Mouse (Mus musculus): ENCODE measurements around the gene Zfp467.
A peak's percentile ranks its signal among the peaks of the same experiment; 100 is the strongest.

Gene Zfp467

GRCm38 (mm10) chr6:48411193-48412092 is 34.2 kb downstream of the Zfp467 start:
- DNase-seq (ENCODE audit: low spot score in 2 of 2): no peak

DNA sequence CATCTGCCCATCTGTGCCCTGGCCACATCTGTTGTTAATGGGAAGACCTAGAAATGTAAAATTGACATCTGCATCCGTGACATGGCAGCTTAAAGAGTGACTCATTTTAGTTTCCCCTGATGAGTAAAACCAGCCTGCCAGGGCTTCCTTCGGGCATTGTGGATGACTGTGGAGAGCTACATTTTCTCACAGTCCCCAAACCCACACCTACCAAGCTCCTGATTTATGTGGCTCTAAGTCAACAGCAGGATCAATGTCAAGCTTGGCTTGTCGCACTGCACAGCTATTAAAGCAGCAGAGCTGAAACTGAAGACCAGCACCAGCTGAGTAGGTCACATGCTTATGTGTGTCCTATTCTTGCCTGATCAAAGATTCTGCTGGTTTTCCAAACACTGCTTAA is 35.1 kb downstream of the Zfp467 start:
- peak in 1 of 2 experiments; percentile 1 for DNase-seq (ENCODE audit: low spot score in 2 of 2)

DNA sequence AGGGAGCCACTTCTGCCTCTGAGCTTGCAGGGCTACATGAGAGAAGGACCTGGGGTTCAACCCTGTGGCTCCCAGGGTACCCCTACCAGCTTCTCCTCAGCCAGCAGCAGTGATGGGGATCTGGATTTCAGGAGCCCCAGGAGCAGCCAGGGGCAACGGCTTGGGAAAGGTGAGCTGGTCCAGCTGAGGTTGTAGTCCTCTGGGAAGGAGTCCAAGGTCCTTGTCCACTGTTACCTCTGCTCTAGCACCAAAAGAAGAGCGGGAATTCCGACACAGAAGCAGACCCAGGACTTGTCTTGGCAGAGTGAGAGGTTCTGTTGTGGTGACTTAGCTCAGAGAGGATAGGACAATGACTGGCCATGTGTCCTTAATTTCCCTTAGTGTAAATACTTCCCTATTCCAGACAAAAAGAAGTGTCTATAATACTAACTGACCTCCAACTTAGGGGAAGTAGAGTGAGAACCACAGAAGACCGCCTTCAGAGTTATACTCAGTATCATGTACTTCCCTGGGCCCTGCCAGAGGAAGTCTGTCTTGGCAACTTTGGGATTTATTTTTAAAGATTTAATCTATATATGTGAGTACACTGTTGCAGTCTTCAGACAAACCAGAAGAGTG is 35.8 kb downstream of the Zfp467 start:
- peak in 1 of 2 experiments; percentile 0 for DNase-seq (ENCODE audit: low spot score in 2 of 2)

DNA sequence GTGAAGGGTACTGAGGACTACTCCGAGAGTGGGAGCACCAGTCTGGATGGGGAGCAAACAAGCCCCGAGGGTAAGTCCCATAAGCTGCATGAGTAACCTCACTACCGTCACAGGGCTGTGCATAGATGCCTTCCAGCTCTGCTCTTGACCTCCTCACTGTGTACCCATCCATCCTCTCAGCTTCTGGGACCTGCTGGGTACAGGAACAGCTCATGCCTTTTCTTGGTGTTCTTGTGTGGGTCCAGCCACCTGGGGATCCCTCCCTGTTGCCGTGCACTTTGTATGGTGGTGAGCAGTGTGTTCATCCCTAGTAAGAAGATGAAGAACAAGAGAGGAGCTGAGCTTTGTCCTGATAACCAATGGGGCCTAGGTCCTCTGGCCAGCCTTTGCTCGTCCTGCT is 41.6 kb downstream of the Zfp467 start:
- DNase-seq (ENCODE audit: low spot score in 2 of 2): no peak

DNA sequence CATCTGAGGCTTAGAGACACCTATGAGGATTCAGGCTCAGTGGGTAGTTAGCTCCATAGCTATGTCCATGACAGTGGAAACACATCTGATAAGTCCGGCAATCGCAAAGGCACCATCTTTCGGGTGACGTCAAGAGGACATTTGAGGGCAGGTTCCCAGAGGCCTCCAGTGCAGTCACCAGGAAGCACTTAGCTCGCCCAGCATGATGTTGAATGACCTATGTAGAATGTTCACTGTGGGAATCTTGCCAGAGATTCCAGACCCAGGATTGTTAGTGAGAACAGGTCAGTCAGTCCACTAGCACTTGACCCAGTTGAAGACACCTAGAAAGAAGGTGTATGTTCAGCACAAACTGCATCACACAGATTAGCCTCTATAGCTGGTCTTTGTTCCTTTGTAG is 45.7 kb downstream of the Zfp467 start:
- DNase-seq (ENCODE audit: low spot score in 2 of 2): no peak

GRCm38 (mm10) chr6:48397336-48397735 is 48.3 kb downstream of the Zfp467 start:
- no peak for DNase-seq (ENCODE audit: low spot score in 2 of 2)

GRCm38 (mm10) chr6:48396686-48397085 is 48.9 kb downstream of the Zfp467 start:
- DNase-seq (ENCODE audit: low spot score in 2 of 2): no peak

DNA sequence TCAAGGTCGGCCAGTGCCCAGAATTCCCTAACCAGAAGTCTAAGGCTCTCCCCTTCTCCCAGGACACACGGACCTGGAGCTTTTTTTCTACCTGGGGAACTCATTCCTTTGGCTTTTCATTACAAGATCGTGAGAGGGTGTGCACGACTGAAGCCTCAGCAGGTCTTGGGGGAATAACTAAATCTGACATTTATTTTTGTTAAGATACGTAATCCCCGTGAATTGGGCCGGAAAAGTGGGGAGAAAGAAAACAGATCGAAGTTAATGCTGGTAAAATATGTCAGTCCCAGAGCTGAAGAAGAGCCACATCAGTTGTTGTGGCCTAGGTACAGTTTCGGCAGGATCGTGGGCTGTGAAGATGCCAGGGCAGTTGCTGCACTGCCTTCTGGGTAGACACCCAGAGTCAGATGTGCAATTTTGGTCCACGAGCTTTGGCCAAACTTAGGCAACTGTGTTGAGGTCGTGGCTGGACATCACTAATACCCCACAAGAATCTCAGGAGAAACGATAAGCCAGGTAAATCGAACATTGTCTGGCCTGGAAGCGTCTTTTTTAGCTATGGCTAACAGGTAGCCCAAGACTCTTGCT is 49.5 kb downstream of the Zfp467 start:
- no peak for DNase-seq (ENCODE audit: low spot score in 2 of 2)

DNA sequence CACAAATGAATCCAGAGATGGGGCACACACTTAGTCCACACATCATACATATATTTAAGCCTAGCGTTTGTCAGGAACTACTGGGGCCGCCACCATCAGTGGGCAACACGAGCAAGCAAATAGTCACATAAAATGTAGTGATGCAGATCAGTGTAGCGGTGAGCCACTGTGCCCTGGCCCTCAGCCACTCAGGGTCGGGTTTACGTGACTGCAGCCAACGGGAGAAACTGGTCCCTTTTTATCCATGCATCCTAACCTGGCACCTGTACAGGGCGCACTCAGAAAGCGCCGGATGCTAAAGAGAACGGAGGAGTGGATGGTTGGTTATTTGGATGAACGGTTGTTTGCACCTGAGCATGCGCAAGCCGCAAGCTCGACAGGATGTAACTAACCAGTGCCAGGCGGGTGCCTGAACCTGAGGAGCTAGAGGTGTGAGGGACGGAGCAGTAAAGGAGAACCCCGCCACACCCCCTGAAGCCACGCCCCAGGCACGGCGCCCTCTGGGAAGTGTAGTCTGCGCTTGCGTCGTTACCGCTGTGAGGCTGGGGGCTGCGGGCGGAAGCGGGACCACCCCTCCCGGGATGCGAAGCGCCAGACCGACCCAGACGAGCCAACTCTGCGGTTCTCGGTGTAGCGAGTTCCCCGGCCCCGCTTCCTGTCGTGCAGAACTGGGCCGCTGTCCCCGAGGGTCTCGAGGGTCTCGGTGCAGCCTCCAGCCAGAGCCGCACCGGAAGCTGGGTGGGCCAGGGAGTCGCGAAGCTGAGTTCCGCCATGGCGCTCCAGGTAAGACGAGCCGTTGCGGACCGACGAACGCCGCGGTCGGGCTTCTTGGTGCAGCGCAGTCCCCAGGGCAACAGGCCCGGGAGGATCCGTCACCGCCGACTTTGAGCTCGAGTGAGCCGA is 50.3 kb downstream of the Zfp467 start, which contains the start of gene Krba1:
TSS of gene Krba1 (plus strand) at position 482 of the 903 bp plus-strand sequence.
- peak; percentile 78 to 84 for DNase-seq (ENCODE audit: low spot score in 2 of 2)

GRCm38 (mm10) chr6:48393811-48394210 is 51.8 kb downstream of the Zfp467 start:
- no peak for DNase-seq (ENCODE audit: low spot score in 2 of 2)

DNA sequence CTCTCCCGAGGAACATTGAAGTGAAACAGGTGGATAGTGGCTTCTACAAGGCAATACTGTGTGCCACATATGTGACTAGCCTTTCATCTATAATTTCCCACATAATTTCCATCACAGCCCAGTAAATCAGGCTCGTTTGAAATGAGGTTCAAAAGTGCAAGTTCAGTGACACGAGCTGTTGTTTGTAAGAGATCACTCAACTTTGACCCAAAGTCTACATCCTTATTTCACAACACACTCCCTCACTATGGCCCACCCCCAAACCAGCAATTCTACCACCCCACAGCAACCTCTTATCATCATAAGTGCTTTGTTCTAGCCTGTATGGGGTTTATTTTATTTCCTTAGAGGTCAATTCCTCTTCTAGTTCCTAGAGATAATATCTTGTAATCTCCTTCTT is 57.4 kb downstream of the Zfp467 start:
- no peak for DNase-seq (ENCODE audit: low spot score in 2 of 2)

Data from frontal cortex, postnatal 14 days (tissue).